Mouse (Mus musculus): ENCODE measurements around the gene Stk40.

The Stk40 gene

DNA sequence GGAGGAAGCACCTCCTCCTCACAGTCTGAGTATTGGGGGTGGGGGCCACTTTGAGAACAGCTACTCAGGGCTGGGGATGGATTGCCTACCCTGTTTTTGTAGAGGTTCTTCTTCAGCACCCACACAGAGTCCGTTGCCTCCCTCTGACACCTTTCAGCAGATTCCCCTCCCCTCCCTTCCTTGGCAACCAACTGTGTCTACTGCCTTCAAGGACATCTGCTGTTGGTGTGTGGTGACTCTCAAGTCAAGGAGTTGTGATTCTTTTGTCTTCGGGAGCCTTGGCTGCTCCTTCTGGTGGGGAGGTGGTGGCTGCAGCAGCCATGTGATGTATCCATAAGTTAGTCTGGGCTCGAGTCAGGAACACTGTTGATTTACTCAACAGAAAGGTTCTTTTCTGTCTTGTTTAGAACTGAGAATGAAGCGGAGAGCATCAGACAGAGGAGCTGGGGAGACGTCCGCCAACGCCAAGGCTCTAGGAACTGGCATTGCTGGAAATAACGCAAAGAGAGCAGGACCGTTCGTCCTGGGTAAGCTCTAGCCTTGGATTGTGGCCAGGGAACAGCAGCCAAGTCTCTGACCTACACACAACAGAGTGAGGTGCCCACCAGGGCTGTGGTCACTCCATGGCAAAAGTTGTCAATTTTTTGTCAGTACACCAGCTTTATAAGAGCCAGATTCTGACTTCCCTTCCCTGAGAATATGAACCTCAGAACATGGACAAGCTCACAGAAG is 19.7 kb downstream of the Stk40 start:
- no peak for DNase-seq

DNA sequence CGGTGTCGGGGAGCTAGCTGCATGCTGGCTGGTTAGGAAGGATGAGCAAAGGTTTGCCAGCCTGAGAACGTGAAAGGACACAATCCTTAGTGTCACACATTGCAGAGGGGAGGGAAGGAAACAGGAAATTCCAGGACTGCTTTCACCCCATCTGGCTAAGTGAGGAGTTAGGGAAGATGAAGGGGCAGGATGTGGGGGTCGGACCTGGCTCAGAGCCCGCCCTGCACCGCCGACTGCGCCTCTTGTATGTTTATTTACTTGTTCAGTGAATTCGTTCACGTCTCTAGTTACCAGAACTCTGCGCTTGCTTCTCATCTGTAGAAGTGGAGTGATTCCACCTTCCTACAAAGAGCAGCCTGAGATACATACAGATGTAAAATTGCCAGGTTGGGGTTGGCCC is 26.7 kb downstream of the Stk40 start:
- peak; percentile 60 to 69 for DNase-seq

DNA sequence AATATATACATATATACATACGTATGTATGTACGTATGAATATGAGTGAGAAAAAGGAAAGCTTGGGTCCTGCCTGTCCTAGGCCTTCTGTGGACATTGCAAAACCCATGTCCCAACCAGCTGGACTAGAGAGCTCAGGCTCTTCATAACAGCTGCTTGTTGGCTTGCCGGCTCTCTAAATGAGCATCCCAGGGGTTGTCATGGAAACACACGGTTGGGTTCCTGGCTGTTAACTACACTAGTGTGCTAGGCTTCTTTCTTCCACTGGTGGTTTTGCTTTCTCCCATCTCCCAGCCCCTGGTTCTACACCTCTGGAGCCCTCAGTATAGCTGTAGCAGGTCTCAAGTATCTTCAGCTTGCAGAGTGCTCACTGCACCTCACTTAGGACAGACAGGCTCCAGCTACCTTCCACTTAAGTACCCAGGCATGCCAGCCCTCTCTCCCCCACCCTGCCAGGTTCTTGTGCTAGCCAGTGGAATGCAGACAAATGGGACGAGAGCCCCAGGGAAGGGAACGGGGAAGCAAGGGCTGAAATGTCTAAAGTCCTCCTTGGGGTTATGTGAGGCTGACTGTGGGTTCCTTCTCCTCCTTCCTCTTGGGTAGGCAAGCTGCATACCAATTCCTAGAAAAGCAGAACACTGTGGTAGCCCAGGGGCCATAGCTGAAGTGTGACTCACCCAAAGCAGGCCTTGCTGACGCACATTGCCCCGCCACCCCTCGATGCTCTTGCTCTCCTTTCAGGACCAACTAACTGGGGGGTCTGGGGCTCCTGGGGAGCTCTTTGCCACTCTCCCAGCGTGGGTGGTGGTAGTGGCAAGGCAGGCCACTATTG is 27.7 kb downstream of the Stk40 start:
- DNase-seq = peak; percentile 43 to 76

DNA sequence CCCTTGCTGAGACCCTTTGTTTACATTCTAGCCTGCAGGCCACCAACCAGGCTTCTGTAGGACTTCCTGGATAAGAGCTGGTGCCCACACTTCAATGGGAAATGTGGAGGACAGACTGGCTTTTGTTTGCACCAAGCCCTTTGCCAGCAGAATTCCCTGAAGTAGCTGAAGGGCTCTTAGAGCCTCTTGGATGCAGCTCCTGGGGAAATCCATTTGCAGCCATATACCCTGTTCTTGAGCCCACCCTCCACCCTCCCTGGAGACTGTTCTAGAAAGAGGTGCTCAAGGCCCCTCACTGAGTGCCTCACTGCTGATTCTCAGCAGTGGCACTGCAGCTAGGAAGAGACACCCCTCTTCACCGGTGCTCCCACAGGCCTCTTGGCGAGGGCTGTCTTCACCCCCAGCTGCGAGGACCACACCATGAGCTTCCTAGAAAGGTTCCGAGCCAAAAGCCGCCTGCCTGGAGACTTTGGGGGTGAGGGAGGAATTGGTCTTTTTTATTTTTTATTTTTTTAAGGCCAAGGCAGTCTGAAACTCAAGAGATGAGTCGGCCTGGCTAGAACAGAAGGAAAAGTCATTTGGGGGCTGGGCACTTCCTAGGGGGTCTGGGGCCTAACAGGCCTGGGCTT is 29.0 kb downstream of the Stk40 start:
- DNase-seq = no peak

DNA sequence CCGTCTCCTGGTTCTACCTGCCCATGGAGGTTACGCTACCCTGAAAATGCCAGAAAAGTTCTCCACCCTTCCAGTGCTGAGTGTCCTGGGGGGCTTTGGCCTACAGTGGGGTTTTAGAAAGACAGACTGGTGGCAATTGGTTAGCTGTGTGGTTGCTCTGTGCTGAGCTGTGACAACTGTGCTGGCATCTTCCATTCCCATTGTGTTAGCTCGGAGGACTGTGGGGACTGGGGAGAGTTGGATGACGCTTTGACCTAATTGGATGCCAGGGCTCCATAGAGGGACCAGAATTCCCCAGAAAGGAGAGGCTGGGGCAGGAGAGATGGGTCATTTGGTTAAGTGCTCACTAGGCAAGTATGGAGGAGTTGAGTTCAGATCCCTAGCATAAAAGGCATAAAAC is 30.5 kb downstream of the Stk40 start:
- DNase-seq = no peak

DNA sequence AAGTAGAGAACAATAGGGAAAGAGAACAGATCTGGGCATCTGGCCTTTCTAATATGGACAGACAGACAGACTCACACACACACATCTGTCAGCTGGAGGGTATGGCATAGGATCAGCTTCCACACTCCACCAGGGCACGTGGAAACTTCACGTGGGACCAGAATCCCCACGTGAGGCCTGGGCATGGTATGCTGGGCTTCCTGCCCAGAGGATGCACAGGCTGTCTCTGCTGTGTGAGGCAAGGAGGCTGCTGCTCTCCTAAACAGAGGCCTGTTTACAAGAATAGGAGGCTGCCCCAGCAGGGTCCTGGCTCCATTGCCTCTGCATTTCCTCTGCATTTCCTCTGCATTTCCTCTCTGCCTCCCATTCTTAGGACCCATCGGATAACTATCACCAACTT is 30.9 kb downstream of the Stk40 start:
- peak in 1 of 2 experiments; percentile 60 for DNase-seq

DNA sequence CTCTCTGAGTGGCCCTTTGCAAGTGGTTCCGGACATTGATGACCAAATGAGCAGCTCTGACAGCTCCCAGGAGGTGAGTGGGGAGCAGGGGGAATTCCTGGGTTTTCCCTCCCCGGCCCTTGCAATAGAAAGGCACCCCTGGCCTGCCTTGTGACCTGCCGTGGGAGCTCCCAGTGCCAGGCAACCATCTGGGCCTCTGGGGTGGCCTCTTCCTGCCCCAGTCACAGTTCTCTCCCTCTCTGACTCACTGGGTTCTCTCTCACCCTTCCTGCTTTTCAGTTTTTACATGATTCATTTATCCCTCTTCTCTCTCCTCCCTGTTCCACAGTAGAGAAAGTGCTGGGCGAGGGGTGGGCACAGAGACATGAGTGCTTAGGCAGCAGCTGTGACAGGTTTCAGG is 34.0 kb downstream of the Stk40 start:
- DNase-seq = no peak

DNA sequence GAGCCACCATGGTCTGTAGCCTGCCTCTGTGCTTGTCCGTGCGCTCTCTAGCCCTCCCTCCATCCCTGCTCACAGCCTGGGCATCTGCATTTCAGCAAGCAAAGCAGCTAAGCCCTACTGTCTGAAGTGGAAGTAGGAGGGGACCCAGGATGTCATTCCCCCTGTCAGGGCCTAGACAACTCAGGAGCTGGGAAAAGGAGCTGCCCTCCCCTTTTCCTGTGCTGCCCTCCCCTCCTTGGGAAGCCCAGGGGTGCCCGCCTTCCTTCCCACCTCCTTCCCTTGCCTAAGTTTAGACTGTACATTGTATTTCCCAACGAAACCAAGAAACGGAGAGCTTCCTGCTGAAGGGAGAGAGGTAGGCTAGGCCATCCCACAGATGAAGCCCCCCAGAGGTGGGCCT is 37.3 kb downstream of the Stk40 start:
- peak; percentile 42 to 70 for DNase-seq

DNA sequence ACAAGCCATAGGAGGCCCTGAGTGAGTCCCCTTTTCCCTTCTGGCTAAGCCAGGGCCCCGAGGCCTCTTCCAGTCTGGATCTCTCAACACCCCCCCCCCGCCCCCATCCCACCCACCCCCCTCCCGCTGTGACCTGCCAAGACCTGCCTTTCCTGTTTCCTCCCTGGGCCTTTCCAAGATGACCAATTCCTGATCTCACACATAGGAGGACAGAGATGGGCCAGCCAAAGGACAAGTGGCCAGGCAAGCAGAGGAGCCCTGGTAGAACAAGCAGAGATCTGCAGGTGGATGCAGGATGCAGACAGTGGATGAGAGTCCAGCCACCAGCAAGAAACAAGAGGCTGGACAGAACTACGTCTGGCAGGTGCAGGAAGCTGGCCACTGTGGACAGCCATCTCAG is 41.6 kb downstream of the Stk40 start:
- DNase-seq = peak; percentile 62 to 75

DNA sequence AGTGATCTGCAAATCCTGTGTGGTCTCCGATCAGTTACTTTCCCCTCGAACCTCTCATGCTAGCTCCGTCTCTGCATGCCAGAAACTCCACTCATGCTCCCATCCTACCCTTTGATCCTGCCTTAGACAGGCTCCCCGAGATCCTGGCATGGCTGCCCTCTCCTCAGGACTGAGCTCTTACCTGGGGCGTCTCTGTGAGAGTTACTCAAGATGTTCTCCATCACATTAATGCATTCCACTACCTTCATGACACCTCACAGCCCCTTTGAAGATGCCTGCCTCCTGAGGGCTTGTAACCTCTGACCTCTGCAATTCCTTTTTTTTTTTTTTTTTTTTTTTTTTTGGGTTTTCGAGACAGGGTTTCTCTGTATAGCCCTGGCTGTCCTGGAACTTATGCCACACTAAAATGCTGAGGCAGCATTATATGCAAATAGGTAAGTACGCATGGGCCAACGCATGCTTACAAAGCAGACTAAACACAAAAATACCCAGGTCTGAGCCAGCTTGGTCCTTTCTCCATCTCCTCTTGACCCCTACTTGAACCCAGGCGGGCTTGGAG is 43.3 kb downstream of the Stk40 start:
- no peak for DNase-seq

DNA sequence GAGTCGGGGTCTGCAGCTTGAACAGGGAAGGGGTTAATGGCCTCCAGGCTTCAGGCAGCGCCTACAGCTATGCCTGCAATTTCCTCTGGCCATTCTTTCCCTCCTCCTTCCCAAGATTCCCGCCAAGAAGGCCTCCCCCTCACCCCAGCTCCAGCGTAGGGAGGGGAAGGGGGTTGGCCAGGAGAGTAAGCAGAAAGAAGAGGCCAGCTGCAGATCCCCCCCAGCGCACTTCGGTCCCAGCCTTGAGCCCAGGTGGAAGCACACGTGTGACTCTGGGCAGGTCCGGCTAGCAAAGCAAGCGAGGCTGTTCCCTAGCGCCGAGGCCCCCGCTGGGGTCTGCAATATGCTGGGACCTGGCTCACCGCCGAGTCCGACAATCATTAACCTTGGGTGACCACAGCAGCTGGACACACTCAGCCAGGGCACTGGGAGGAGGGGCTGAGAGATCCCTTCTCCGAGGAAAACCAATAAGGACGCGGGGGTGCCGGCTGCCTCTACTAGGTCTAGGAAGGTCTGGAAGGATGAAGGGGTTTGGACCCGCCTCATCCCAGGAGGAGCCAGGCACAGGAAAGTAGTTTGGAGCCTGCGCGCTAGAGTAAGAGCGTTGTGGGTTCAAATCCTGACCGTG is 43.9 kb downstream of the Stk40 start, which contains the start of gene Eva1b:
TSS of gene Eva1b (plus strand) at position 212 of the 628 bp plus-strand sequence.
- peak; percentile 94 to 95 for DNase-seq

DNA sequence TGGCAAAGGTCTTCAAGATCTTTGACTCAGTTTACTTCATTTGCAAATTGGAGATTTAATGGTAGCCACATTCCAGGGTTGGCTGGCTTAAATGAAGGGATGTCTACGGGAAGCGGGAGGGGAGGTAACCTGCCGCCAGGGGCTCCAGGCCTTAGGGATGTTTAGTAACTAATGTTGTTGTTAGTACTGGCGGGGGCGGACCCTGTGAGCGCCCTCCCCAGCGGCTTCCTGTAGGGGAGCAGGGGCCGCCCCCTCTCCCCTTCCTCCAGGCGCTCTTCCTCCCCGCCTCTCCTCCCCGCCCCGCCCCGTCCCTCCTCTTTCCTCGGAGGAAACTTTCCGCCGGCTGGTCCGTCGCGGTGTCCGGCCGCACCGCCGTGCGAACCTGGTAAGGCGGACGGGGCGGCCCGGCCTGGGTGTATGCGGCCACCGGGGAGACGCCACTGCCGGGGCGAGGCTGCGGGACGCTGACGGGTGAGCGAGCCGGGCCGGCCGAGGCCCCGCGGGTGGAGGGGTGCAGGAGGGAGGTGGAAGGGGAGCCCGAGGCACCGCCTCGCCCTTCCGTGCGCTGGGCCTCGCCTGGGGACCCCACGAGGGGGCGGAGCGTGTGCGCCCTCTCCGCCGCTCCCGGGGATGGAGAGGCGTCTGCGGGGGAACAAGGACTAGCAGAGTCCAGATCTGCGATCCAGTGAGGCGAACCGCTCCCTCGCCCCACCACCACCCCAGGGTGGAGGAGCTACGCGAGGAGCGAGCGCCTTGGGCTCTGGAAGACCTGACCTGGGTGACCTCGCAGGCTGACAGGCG is 44.6 kb downstream of the Stk40 start:
- peak; percentile 81 to 92 for DNase-seq

DNA sequence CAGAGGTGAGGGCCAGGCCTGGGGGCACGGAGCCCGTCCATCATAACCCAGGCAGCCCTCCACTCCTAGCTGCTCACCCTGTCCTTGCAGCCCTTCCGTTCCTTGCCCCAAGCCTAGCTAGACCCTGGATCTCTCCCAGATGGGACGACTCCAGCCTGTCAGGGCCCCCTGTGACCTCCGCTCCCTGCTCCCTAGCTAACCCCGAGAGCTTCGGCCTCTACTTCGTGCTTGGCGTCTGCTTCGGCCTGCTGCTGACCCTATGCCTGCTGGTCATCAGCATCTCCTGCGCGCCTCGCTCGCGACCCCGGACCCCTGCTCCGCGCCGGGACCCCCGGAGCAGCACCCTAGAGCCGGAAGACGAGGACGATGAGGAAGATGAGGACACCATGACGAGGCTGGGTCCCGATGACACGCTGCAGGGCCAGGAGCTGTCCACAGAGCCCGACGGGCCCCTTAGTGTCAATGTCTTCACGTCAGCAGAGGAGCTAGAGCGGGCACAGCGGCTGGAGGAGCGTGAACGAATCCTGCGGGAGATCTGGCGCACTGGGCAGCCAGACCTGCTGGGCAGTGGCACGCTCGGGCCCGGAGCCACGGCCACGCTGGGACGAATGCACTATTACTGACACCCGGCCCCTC is 45.4 kb downstream of the Stk40 start:
- peak; percentile 57 to 76 for DNase-seq

DNA sequence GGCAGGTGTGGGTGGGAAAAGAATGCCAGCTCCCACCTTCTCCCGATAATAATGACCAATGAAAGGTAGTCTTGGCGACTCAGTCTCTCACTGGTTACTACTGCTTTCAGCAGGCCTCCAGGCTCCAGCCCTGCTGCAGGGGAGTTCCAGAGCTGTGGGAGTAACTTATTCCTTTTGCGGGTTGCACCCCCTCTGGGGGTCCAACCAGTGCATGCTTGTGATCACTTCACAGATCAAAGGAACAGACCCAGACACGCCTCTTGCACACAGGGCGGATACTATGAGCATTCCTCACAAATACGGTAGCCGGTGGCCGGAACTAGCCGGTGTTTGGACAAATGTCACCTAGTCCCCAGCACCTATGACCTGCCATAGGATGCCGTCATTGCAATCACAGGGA is 46.0 kb downstream of the Stk40 start:
- DNase-seq = no peak

DNA sequence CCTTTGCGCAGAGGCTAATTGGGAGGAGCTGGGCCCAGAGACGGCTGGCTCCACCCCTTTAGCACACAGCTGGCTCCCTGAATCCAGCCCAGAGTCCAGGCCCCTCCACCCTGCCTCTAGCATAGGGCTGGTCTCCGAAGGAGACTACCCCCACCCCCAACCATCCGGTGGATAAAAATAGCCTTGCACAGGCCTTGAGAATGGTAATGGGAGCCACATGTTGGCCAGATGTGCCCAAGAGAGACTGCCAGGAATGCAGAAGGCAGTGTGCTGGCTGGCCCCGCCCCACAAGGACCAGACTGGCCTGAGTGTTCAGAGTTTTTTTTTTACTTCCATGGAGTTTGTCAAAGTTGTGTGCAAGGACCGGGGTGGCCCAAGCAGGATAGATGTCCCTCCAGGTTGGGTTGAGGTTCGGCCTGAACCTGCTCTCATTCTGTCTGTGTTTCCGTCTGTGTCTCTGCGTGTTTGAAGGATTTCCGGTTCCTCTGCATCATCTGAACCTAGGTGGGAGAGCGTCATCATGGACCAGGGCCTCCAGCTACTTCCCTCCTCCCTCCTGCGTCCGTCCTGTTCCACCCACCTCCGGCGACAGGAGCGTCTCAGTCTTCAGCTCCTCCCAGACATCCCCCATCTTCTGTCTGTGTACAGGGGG is 46.7 kb downstream of the Stk40 start:
- peak; percentile 80 to 92 for DNase-seq

DNA sequence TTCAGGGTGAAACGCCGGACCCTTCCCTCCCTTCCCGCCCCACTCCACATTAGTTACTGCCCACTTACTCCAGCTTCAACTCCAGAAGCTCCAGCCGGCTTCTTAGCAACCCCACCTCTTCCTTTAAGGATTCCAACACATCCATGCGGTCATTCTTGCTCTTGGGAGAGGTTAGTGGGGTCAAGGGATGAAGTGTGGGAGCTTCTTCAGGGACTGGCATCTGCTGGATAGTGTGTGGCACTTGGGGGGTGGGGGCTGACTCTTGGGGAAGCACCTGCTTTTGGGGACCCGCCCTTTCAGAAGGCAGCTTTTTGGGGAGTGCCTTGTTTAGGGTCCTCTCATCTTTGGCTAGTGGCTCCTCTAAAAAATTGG is 47.2 kb downstream of the Stk40 start:
- no peak for DNase-seq

DNA sequence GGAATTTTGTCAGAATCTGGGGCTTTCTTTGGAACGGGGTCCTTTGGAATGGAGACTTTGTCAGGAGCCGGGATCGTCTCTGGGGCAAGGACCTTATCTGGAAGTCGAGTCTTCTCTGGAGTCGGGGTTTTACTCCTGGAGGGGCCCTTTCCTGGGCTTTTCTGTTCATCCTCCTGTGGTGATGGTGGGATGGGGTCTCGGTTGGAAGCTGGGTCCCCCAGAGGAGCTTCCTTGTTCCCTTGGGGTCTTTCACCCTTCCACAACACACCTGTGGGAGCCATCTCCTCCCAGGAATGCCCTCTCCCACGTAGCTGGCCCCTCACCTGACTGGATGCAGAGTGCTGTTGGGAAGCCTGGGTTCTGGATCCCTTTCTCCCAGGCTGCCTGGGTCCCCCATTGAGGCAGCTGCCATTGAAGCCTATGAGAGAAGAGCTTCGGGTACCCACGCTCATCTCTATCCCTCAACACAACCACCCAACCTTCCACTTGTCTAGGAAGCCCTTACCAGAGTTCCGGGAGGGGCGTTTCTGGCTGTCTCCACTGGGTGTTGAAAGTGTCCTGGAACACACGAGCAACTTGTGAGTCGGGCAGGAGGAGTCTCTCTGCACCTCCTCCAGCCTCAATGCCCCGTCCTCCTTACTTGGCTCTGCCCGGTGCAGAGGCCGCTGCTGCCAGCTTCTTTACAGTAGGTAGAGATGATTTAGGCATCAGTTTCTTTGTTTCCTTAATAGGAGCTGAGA is 48.1 kb downstream of the Stk40 start:
- no peak for DNase-seq

DNA sequence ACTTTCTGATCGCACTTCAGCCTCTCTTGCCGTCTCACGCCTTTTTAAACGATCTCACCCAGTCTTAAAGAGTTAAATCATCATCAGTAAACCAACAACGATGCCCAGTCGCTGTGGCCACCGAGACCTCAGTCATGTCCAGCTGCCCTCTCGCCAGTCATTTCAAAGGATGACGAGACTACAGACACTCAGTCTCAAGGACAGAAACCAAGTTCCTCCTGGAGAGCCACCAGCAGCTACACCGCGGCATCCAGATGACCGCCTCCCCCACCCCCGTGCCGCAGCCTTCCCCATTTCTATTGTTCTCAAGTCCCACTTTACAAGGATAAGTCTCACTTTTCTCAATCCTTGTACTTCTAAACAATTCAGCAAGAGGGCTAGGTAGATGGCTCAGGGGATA is 49.1 kb downstream of the Stk40 start:
- DNase-seq = no peak

DNA sequence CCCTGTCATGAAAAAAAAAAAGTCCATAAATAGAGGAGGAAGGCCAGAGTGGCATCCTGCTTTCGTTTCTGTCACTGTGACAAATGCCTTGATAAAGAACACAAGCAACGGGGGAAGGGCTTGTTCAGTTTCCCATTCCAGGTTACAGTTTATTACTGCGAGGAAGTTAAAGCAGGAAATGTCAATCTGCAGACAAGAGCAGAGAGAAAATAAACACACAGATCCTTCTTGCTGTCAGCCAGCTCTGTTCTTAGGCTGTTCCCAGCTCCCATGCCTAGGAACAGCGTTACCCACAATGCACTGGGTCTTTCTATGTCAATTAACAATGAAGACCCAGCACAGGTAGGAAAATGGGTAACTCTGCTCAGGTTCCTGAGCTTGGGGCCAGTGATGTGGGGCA is 51.4 kb downstream of the Stk40 start:
- DNase-seq = peak; percentile 59 to 63

DNA sequence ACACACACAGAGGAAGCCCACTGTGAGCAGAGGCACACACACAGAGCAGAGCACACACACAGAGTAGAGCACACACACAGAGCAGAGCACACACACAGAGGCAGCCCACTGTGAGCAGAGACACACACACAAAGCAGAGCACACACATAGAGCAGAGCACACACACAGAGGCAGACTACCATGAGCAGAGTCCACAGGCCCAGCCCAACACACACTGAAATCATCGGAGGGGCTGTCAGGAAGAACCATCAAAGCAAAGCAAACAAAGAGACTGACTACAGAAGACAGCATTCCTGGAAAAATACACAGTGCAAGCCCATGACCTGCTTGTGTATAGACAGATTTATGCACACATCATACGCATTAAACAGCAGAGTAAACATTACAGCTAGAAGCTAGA is 52.1 kb downstream of the Stk40 start:
- DNase-seq = no peak
